Mouse (Mus musculus) heart, postnatal 4 days (tissue): ENCODE measurements around the gene BC049715. TPM values are rescaled to one million over a fixed set of nuclear protein-coding genes. Genes with fewer than 3 reads are reported as not detected.

Experiments
- DNase-seq: peaks from one replicate; pipeline ENCODE4 v3.0.0; 2021
- total RNA-seq, 2 experiments: library from RNA; stranded (reverse); gene quantifications; 2 replicates each; pipeline ENCODE4 v1.2.3; 2021

BC049715 gene
- total RNA-seq, 2 experiments from 2014 or later = 2.1 to 2.5 TPM

DNA sequence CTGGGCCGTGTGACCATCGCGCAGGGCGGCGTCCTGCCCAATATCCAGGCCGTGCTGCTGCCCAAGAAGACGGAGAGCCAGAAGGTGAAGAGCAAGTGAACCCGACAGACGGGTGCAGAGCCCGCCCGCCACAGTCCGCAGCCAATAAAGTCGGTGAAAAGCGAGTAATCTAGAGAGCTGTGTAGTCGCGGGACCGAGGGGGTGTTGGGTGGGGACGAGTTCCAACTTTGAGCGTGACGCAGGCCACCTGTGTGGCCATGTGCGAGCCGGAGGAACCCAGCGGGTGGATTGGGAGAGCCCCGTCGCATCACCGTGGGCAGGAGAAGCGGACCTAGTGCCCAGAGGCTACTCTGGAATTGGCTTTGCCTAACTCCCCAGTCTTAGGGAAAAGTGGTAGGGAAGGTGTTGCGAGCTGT, 18.8 kb upstream of the BC049715 start:
- peak; percentile 49 for DNase-seq

DNA sequence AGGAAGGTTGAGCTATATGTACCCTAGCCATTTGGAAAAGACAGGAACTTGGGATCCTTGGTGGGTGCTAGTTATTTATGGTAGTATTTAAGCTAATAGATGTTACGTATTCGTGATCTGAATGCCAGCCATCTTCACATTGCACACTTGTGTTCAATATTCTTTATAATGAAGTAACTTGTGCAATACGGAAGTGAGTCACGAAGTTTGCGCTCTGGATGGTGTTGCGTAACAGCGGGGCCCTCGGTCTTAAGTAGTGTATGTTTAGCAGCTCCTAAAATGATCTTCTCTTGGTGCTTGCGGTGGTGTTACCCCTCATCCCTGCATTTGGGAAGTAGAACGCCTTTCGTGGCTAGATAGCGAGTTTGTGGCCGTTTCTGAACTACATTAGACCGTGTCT, 18.3 kb upstream of the BC049715 start:
- no peak for DNase-seq

- no peak for DNase-seq
Measured at GRCm38 (mm10) chr6:136809673-136810072, 17.8 kb upstream of the BC049715 start.

GRCm38 (mm10) chr6:136811196-136811595, 16.2 kb upstream of the BC049715 start:
- DNase-seq = no peak

DNA sequence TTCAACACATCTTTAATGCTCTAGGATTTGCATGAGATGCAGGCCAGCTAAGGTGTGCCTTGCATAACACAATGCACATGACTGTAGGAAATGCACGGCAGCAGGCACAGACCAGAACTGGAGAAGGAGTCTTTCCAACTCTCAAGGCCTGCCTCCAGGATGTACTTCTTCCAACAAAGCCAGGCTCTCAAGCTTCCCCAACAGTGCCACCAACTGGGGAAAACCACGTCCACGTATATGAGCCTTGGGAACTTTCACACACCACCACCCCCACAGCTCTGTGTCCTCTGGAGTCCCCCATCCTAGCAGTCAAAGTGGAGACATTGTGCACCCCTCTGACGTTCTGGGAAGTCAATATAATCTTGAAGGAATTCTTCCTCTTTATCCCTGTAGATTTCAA, 14.3 kb upstream of the BC049715 start:
- peak; percentile 42 for DNase-seq

DNA sequence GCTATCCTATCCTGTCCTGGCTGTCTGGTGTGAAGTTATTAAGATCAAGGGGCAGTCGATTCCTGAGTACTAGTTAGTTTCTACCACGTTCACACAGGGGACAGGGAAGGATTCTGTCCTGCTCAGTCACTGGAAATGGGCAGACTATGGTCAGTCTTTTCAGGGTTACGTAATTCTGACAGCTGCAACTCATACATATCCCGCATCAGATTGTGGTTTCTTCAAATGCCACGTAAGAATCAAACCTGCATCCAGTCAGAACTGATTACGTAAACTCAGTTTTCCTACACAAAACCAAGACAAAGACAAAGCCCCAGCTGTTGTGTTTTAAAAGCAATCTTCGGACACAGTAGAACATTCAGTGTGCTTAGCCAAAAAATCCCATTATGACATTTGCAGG, 12.0 kb upstream of the BC049715 start:
- no peak for DNase-seq

DNA sequence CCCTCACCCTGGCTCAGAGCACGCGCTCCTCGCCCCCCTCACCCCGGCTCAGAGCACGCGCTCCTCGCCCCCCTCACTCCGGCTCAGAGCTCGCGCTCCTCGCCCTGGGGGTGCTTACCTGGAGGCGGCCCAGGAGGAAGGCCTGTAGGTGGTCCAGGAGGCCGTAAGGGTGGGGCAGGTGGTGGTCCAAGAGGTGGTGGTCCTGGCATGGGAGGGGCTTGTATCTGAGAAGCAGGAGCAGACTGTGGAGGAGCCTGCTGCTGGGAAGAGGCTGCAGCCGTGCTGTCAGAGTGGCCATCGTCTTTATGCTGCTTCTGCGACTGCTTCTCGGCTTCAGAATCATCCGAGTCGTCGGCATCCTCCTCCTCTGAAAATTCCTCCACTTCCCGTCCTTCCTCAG, 10.6 kb upstream of the BC049715 start:
- DNase-seq = no peak

- DNase-seq = no peak
Measured at GRCm38 (mm10) chr6:136817549-136817948, 9.9 kb upstream of the BC049715 start.

- DNase-seq = no peak
Measured at GRCm38 (mm10) chr6:136820381-136820780, 7.0 kb upstream of the BC049715 start.

GRCm38 (mm10) chr6:136821086-136821485, 6.3 kb upstream of the BC049715 start:
- no peak for DNase-seq

GRCm38 (mm10) chr6:136824987-136825386, 2.4 kb upstream of the BC049715 start:
- DNase-seq = no peak

DNA sequence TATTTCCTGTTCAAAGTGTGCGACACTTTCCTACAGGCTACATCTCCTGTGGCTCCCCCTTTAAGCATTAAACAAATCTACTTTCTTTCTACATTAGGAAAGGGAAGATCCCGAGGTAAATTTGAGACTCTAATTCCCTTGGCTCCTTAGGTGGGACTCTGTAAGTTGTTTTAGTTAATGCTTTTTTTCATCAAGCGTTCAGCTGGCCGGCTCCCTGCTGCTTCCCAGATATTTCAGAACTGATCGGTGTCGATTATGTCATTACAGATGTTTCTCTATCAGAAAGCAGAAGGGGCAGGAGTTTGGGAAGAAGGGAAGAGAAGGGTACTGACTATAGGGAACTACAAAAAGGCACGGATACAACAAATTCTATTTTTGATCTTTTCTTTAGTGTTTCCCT, 310 bp upstream of the BC049715 start:
- no peak for DNase-seq

DNA sequence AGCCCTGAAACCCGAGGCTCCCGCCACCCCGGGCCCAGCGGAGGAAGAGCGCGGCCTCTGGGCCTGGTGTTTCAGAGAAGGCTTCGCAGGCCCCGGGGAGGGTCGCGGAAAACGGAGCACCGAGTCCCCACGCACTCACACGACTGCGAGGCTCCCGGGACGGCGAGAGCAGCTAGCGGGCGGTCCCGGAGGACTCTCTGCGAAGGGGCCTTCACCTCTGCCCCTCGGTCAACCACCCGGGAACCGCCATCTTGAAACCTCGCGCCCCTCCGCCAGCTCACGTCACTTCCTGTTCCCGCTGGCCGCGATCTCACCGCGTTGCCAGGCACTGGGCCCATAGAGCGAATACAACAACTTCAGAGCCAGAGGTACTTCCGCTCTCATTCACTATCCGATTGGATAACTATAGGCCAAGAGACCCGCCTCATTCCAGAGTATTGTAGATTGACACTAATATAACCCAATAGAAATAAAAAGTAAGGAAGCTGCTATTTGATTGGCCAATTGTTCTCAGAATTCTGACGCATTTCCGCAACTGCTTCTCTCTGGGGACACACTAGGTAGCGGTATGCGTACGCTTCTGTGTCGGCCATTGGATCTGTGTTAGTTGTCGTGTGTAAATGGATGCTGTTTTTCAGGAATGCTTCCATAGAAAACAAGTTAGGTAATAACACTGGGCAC, 595 bp downstream of the BC049715 start, which contains the start of gene Wbp11:
Gene Wbp11 (minus strand): TSS at position 353 of the 681 bp plus-strand sequence.
- DNase-seq = peak; percentile 96

- no peak for DNase-seq
Measured at GRCm38 (mm10) chr6:136828681-136829080, 1.3 kb downstream of the BC049715 start.

GRCm38 (mm10) chr6:136831712-136832111, 4.3 kb downstream of the BC049715 start:
- no peak for DNase-seq

GRCm38 (mm10) chr6:136835352-136835751, 7.9 kb downstream of the BC049715 start, which contains the start of gene Smco3:
Gene Smco3, minus strand, starts transcription at chr6:136835452.
- DNase-seq = no peak

GRCm38 (mm10) chr6:136837323-136837722, 9.9 kb downstream of the BC049715 start:
- no peak for DNase-seq

- DNase-seq = no peak
Measured at GRCm38 (mm10) chr6:136844903-136845302, 17.5 kb downstream of the BC049715 start.

DNA sequence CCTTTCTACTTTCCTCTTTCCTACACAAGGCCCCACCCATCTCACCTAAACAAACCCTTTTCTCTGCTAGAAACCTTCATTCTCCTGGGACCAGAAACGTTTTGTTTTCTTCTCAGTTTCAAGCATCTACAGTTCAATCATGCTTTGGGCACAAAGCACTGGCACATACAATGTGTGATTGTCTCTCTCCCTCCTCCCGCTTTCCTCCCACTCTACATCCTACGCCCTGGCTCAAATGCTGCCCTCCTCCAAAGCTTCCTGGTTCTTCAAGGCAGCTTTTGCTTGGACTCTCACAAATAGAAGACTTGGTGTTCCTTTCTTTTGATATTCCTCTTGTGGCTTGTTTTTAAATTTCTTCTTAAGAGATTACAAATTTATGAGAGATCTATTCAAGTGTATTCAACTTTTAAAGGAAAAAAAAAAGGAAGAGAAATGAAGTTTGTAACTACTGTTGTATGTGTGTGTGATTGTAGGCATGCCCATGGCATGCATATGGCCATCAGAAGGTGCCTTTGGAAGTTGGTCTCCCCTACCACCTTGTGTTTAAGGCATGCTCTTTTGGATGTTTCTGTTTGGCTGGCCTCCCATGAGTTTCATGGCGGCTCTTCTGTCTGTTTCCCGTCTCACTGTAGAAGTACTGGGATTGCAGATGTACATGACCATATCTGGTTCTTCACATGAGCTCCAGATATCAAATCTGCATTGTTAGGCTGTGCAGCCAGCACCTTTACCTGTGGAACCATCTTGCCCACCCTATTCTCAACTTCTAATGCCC, 18.5 kb downstream of the BC049715 start:
- no peak for DNase-seq

DNA sequence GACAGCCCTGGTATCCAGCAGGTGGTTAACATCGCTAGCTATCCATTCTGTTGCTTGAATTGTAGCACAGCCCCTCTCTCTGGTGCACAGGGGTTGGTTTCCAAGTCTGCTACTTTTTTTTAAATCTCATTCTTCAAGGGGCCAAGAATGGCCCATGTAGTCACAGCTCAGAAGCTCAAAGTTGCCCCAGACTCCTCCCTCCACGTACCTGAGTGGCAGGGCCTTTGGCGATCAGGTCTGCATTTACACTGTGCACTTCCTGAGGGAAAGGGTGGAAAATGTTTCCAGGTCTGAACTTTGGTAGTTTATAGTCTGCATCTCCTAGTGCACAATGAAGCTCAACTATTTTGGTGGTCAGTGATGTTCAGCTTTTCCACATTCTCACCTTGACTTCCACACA, 19.8 kb downstream of the BC049715 start:
- DNase-seq = no peak

GRCm38 (mm10) chr6:136847790-136848189, 20.4 kb downstream of the BC049715 start:
- peak; percentile 69 for DNase-seq

DNA sequence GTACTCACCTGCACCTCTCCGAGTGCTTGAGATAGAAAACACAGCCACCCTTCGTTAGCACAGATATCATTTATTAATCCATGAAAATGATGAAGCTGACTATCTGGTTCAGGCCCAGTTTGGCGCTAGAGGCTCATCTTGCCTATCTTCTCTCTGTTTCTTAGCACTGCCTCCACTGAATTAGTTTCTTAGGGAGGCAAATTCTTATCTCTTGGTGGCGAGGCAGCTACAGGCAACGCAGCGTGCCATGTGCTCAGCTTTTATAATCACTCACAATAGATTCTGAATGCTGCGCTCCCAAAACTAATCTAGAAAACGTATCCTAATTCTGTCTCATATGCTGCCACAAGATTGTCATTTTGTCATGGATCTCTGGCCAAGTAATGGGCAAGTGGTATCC, 21.0 kb downstream of the BC049715 start:
- no peak for DNase-seq

- no peak for DNase-seq
Measured at GRCm38 (mm10) chr6:136848971-136849370, 21.5 kb downstream of the BC049715 start.

DNA sequence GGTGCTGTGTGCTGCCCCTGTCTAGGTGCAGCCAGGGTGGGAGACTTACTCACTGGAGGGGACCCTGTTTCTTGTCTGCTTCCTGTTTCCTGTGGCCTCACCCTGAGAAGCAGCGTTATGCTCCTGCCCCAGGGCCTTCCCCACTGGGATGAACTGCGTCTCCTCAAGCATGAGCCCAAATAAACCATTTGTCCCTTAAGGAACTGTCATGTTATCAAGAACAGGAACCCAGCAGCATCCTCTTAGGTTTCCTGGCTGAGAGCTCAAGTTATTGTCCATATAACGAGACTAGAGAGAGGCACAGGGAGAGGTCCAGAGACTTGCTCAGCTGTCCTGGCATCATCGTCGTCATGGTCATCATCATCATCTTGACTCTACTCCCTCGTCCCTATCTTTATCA, 22.8 kb downstream of the BC049715 start:
- no peak for DNase-seq
